Mouse (Mus musculus): ENCODE results near the gene Xrcc4. TPM values are rescaled to one million over a fixed set of nuclear protein-coding genes. Genes with fewer than 3 reads are reported as not detected.

Gene Xrcc4
- polyA plus RNA-seq, 1 experiment from 2014 or later = 15.8 TPM

Other genes starting within 250 kb of the Xrcc4 start
- gene Tmem167, start 485 bp downstream of the Xrcc4 start, polyA plus RNA-seq (2015; fragmentation: Nextera tagmentation; extraction: Ambion mirVana) = 46.3 and 48.0 TPM in 2 replicates

Data from neural tube, embryonic 13.5 days (tissue).